Mouse (Mus musculus) myocyte (in vitro differentiated cells): ENCODE measurements at regions not wholly inside any gene's neighbourhood (a gene's known extent, or its start where the extent isn't known, plus 50 kb on each side); places are given as distances from the start of the nearest gene placed in this dataset.
A peak's percentile ranks its signal among the peaks of the same experiment; 100 is the strongest.

ENCODE experiments used
- H3K27me3 ChIP-seq: one replicate; pipeline ENCODE4 v1.6.1; 2011; ENCODE audit not compliant: control insufficient read depth, insufficient read depth, insufficient read length
- H3K36me3 ChIP-seq: one replicate; pipeline ENCODE4 v1.6.1; 2011; ENCODE audit not compliant: control insufficient read depth, insufficient read depth
- H3K4me2 ChIP-seq: one replicate; pipeline ENCODE4 v1.6.1; 2011; ENCODE audit warnings: low read depth, control low read depth
- H3K4me3 ChIP-seq: one replicate; pipeline ENCODE4 v1.5.1; 2011; ENCODE audit warnings: mild to moderate bottlenecking, control low read depth, moderate library complexity
- H3K79me2 ChIP-seq: one replicate; pipeline ENCODE4 v1.6.1; 2011; ENCODE audit not compliant: control insufficient read depth, insufficient read depth
- H3ac ChIP-seq: one replicate; pipeline ENCODE4 v1.6.1; 2011; ENCODE audit not compliant: control insufficient read depth, insufficient read length
- CEBPB ChIP-seq: IDR thresholded peaks from 2 replicates; pipeline ENCODE4 v1.6.1; 2011; ENCODE audit warnings: mild to moderate bottlenecking, moderate library complexity; ENCODE audit not compliant: poor library complexity, insufficient read depth, severe bottlenecking
- E2F4 ChIP-seq: IDR thresholded peaks from one replicate; pipeline ENCODE4 v1.6.1; 2011; ENCODE audit warnings: mild to moderate bottlenecking, control low read depth, moderate library complexity; ENCODE audit not compliant: insufficient read depth
- MAX ChIP-seq: IDR thresholded peaks from one replicate; pipeline ENCODE4 v1.6.1; 2011; ENCODE audit warnings: low read depth, mild to moderate bottlenecking, control low read depth
- MYOD1 ChIP-seq, 3 experiments: IDR thresholded peaks; one replicate each; pipeline ENCODE4 v1.6.1; 2011; ENCODE audit warnings: control low read depth in 2 of 3, low read depth in 2 of 3, mild to moderate bottlenecking in 2 of 3, moderate library complexity in 1 of 3; ENCODE audit not compliant: insufficient read length in 2 of 3, control insufficient read depth in 1 of 3
- MYOG ChIP-seq, 3 experiments: IDR thresholded peaks; one replicate each; pipeline ENCODE4 v1.6.1; 2011; ENCODE audit warnings: control low read depth in 2 of 3, low read depth in 2 of 3, mild to moderate bottlenecking in 2 of 3; ENCODE audit not compliant: insufficient read length in 2 of 3, control insufficient read depth in 1 of 3, insufficient read depth in 1 of 3
- POLR2A ChIP-seq: IDR thresholded peaks from one replicate; pipeline ENCODE4 v1.6.1; 2011; ENCODE audit warnings: low read depth, mild to moderate bottlenecking, control low read depth, moderate library complexity; ENCODE audit not compliant: insufficient read length
- POLR2AphosphoS2 ChIP-seq: IDR thresholded peaks from one replicate; pipeline ENCODE4 v1.6.1; 2011; ENCODE audit warnings: low read depth, control low read depth; ENCODE audit not compliant: insufficient read length
- REST ChIP-seq: IDR thresholded peaks from one replicate; pipeline ENCODE4 v1.6.1; 2011; ENCODE audit warnings: mild to moderate bottlenecking, control low read depth, moderate library complexity; ENCODE audit not compliant: insufficient read depth, insufficient read length
- SRF ChIP-seq: IDR thresholded peaks from one replicate; pipeline ENCODE4 v1.6.1; 2011; ENCODE audit warnings: low read depth; ENCODE audit not compliant: control insufficient read depth, insufficient read length
- TCF12 ChIP-seq: IDR thresholded peaks from one replicate; pipeline ENCODE4 v1.6.1; 2011; ENCODE audit warnings: mild to moderate bottlenecking, control low read depth; ENCODE audit not compliant: poor library complexity, insufficient read depth, severe bottlenecking
- TCF3 ChIP-seq: IDR thresholded peaks from one replicate; pipeline ENCODE4 v1.6.1; 2011; ENCODE audit warnings: low read depth, control low read depth; ENCODE audit not compliant: insufficient read length
- USF1 ChIP-seq: IDR thresholded peaks from one replicate; pipeline ENCODE4 v1.6.1; 2011; ENCODE audit warnings: low read depth, mild to moderate bottlenecking, control low read depth, moderate library complexity

DNA sequence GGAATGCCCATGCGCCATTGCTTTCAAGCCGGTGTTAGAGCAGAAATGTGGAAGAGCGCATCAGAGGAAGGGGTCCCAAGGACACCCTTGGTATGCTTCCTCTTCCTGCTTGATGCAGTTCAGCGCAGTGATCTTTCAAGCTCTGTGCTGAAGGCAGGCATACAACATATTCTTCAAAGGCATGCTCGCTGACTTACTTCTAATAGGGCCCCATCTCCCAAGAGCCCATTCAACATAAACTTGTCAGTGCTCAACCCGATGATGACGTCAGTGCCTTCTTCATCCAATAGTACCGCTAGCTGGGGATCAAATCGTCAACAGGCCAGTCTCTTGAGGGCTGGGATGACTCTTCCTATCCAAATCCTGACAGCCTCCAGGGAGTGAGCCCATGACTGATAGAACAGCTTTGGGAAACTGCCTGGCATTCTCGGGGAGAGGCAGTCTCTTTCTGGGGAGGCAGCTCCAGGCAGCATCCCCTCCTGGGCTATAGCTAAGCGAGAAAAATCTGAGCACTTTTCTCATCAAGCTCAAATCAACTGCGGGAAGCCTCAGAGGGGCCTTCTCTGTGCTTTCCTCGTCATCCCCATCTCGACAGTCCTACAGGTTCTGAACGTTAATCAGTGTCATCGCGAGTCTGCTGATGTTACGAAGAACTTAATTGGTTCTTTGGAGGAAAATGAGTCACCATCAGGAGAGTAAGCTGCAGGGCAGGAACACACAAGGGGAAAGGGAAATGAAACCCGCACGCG is 159.4 kb upstream of the Ppp2r3a start:
- TF ChIP-seq MYOD1 (IDR thresholded peaks at IDR 0.05; ENCODE audit: control insufficient read depth in 1 of 3, insufficient read length in 2 of 3, low read depth in 2 of 3), result no peak
- TF ChIP-seq TCF3, result no peak
- TF ChIP-seq SRF, result no peak
- no peak for TF ChIP-seq MYOG (IDR thresholded peaks at IDR 0.05; ENCODE audit: control insufficient read depth in 1 of 3, insufficient read depth in 1 of 3, insufficient read length in 2 of 3, low read depth in 2 of 3)
- TF ChIP-seq REST, result no peak
- no peak for TF ChIP-seq CEBPB
- TF ChIP-seq MAX, result no peak
- TF ChIP-seq POLR2AphosphoS2, result no peak
- TF ChIP-seq E2F4, result no peak
- TF ChIP-seq POLR2A, result no peak
- TF ChIP-seq TCF12, result no peak
- no peak for TF ChIP-seq USF1
- Histone ChIP-seq H3ac (no peak overlapping the region), H3K4me2 (no peak overlapping the region)

DNA sequence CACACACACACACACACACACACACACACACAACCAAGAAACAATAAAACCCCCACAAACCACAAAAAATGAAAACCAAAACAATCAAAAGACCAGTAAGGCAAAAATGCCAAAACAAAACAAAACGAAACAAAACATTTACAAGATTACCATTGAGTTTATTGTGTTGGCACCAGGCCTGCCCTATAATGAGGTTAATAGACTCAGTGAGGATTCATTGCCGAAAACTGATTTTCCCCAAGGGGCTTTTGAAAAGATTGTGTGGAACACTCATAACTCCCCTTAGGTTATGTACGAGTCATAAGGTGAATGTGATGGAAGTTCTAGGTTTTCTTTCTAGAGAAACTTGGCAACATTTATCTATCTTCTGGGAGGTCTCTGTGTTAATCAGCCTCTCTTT is 158.8 kb upstream of the Ppp2r3a start:
- no peaks in the 10 kb centered on the region for H3K27me3 ChIP-seq
- H3K79me2 ChIP-seq, result no peaks in the 10 kb centered on the region
- H3ac ChIP-seq, result no peak overlapping the region
- TF ChIP-seq POLR2A, result no peak
- no peak for TF ChIP-seq E2F4
- TF ChIP-seq USF1, result no peak
- TF ChIP-seq MYOG (IDR thresholded peaks at IDR 0.05; ENCODE audit: control insufficient read depth in 1 of 3, insufficient read depth in 1 of 3, insufficient read length in 2 of 3, low read depth in 2 of 3), result no peak
- no peak for TF ChIP-seq REST
- TF ChIP-seq TCF3, result no peak
- TF ChIP-seq MYOD1 (IDR thresholded peaks at IDR 0.05; ENCODE audit: control insufficient read depth in 1 of 3, insufficient read length in 2 of 3, low read depth in 2 of 3), result no peak
- TF ChIP-seq MAX, result no peak
- TF ChIP-seq CEBPB, result no peak
- no peak for TF ChIP-seq TCF12
- no peak for TF ChIP-seq POLR2AphosphoS2
- TF ChIP-seq SRF, result no peak
- H3K4me3 ChIP-seq, result no peak overlapping the region
- H3K36me3 ChIP-seq, result no peaks in the 10 kb centered on the region
- no peak overlapping the region for H3K4me2 ChIP-seq

More for the DNA sequence above, 159.4 kb upstream of the Ppp2r3a start:
- Histone ChIP-seq H3K4me3 (no peak overlapping the region), H3K79me2 (no peaks in the 10 kb centered on the region), H3K36me3 (no peaks in the 10 kb centered on the region), H3K27me3 (no peaks in the 10 kb centered on the region)

DNA sequence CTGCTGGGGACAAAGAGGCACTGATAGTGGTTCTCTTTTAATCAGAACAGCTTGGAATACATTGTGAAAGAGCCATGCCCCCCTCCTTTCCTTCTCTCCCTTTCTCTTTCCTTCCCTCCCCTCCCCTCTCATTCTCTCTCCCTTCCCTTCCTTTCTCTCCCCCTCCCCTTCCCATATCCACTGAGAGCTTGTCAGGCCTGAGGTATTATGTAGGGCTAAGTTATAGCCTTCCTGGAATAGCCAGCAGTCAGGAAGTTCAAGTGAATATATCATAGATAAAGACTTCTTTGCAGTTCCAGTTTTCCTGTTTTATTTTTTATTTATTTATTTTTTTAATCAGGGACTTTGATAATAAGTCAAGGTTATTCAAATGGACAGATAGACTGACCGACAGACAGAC is 156.5 kb upstream of the Ppp2r3a start:
- no peak overlapping the region for H3K4me2 ChIP-seq
- H3K79me2 ChIP-seq, result no peaks in the 10 kb centered on the region
- H3ac ChIP-seq, result no peak overlapping the region
- peaks cover 5% of the 10 kb centered on the region for H3K27me3 ChIP-seq
- TF ChIP-seq POLR2AphosphoS2 (no peak), E2F4 (no peak), REST (no peak), SRF (no peak), MYOG (IDR thresholded peaks at IDR 0.05; ENCODE audit: control insufficient read depth in 1 of 3, insufficient read depth in 1 of 3, insufficient read length in 2 of 3, low read depth in 2 of 3) (no peak), POLR2A (no peak), USF1 (no peak), MYOD1 (IDR thresholded peaks at IDR 0.05; ENCODE audit: control insufficient read depth in 1 of 3, insufficient read length in 2 of 3, low read depth in 2 of 3) (no peak), TCF12 (no peak), TCF3 (no peak), CEBPB (no peak), MAX (no peak)
- no peaks in the 10 kb centered on the region for H3K36me3 ChIP-seq
- no peak overlapping the region for H3K4me3 ChIP-seq

DNA sequence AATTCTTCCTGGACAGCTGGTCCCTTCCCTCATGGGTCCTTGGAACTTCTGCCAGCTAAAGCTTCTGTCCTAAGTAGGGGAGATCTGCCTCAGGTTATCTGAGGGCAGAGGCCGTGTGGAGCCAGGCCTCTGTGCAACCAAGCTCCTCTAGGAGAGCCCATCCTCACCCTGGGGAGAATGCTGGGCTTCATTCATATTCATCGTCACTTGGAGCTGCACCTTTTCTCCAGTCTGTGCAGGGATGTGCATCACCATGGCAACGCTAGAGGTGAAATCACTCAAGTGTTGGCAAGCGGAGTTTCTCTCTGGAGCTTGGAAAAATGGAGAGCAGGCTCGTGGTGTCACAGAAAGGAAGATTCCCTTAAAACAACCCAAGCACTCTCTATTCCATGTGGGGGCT is 155.5 kb upstream of the Ppp2r3a start:
- no peak overlapping the region for H3ac ChIP-seq
- no peak overlapping the region for H3K4me3 ChIP-seq
- no peaks in the 10 kb centered on the region for H3K79me2 ChIP-seq
- H3K27me3 ChIP-seq, result peaks cover 11% of the 10 kb centered on the region
- TF ChIP-seq TCF3 (no peak), MYOD1 (IDR thresholded peaks at IDR 0.05; ENCODE audit: control insufficient read depth in 1 of 3, insufficient read length in 2 of 3, low read depth in 2 of 3) (peak in 1 of 3 experiments; percentile 6)
- H3K4me2 ChIP-seq, result no peak overlapping the region
- no peaks in the 10 kb centered on the region for H3K36me3 ChIP-seq

DNA sequence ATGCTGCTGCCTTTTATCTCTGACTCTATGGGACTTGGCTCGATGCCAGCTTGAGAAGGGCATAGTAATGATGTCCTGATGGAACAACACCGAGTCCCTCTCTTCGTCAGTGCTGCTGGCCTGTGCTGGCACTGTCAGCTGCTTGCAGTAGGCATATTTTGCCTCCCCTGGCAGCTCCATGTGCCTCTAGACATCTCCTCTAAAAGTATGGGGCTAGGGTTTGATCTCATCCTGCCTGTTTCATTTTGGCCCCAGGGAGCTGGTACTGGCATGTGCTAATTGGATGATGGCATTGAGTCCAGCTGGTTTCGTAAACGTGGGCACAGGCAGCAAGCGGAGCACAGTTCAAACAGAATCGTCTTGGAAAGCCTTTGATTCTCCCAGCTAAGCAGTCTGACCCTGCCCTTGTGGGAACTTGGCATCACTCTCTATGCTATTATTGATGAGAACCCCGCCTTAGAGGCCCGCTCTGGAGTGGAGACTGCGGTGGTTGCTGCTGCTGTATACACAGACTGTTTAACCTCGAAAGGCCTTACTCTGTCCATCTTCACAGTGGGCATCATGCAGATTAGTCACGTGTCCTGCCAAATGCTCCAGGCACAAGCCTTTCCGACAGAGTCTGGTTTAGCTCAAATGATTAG is 153.0 kb upstream of the Ppp2r3a start:
- Histone ChIP-seq H3K4me3 (no peak overlapping the region), H3ac (no peak overlapping the region), H3K36me3 (no peaks in the 10 kb centered on the region), H3K27me3 (peaks cover 12% of the 10 kb centered on the region), H3K79me2 (no peaks in the 10 kb centered on the region), H3K4me2 (no peak overlapping the region)
- TF ChIP-seq MAX (no peak), REST (no peak), TCF3 (no peak), MYOD1 (IDR thresholded peaks at IDR 0.05; ENCODE audit: control insufficient read depth in 1 of 3, insufficient read length in 2 of 3, low read depth in 2 of 3) (no peak), USF1 (peak; percentile 27), SRF (no peak)
